Mouse (Mus musculus) midbrain, postnatal 0 days (tissue): ENCODE results near the gene 1700029H14Rik. TPM values are rescaled to one million over a fixed set of nuclear protein-coding genes. Genes with fewer than 3 reads are reported as not detected.

Source experiments
- ATAC-seq: fragments of 200-750 bp; cut with Nextera tagmentation; 2 replicates; pipeline ENCODE4 v1.8.0; 2017; ENCODE audit warnings: moderate number of reproducible peaks, mild to moderate bottlenecking, moderate TSS enrichment, moderate library complexity; ENCODE audit not compliant: low FRiP score
- DNase-seq: peaks from one replicate; pipeline ENCODE4 v3.0.0-alpha.2; 2015; ENCODE audit warnings: low spot score
- H3K27ac ChIP-seq: fragments of 300-500 bp; sonication (generic); 2 replicates; pipeline ENCODE4 v1.5.1; 2014; ENCODE audit warnings: low read depth, mild to moderate bottlenecking, low read length, mixed read lengths
- H3K27me3 ChIP-seq: fragments of 300-500 bp; sonication (generic); 2 replicates; pipeline ENCODE4 v1.6.1; 2014; ENCODE audit warnings: low read length, control low read depth, mixed read lengths; ENCODE audit not compliant: insufficient read depth
- H3K36me3 ChIP-seq: fragments of 300-500 bp; sonication (generic); 2 replicates; pipeline ENCODE4 v1.6.1; 2014; ENCODE audit warnings: low read length, control low read depth, mixed read lengths; ENCODE audit not compliant: insufficient read depth
- H3K4me1 ChIP-seq: fragments of 300-500 bp; sonication (generic); 2 replicates; pipeline ENCODE4 v1.6.1; 2014; ENCODE audit warnings: mild to moderate bottlenecking, control low read depth, antibody characterized with exemption, low read length, mixed read lengths; ENCODE audit not compliant: insufficient read depth
- H3K4me2 ChIP-seq: fragments of 300-500 bp; sonication (generic); 2 replicates; pipeline ENCODE4 v1.6.1; 2014; ENCODE audit warnings: low read depth, mild to moderate bottlenecking, low read length, mixed read lengths; ENCODE audit not compliant: poor library complexity, severe bottlenecking
- H3K4me3 ChIP-seq: fragments of 300-500 bp; sonication (generic); 2 replicates; pipeline ENCODE4 v1.5.1; 2014; ENCODE audit warnings: low read depth, mild to moderate bottlenecking, low read length, moderate library complexity
- H3K9ac ChIP-seq: fragments of 300-500 bp; sonication (generic); replicated peaks from 2 replicates; pipeline ENCODE4 v1.6.1; 2014; ENCODE audit warnings: mild to moderate bottlenecking, low read length, moderate library complexity, mixed read lengths; ENCODE audit not compliant: poor library complexity, severe bottlenecking
- H3K9me3 ChIP-seq: fragments of 300-500 bp; sonication (generic); 2 replicates; pipeline ENCODE4 v1.6.1; 2016; ENCODE audit warnings: low read length, control low read depth
- CTCF ChIP-seq: IDR thresholded peaks from 2 replicates; pipeline ENCODE4 v1.5.1; 2016; ENCODE audit warnings: antibody characterized with exemption, mild to moderate bottlenecking
- WGBS: fragments of 180-500 bp; shearing (Covaris S2); extraction: QIAGEN DNeasy Blood & Tissue Kit; methylation state at CpG from one replicate; pipeline ENCODE4 v1.1.7; 2014; 5-methylcytosine and 5-hydroxymethylcytosine counted together
- polyA plus RNA-seq: library from polyadenylated mRNA; unstranded; fragments of >200 nt; fragmentation: Nextera tagmentation; extraction: Ambion mirVana; gene quantifications from 2 replicates; pipeline ENCODE4 v1.2.1, GENCODE M21; 2015
- total RNA-seq: library from RNA; depleted of rRNA; stranded (reverse); fragments of >200 nt; gene quantifications from 2 replicates; pipeline ENCODE4 v1.2.3, GENCODE M21; 2014

The 1700029H14Rik gene
- total and polyA plus RNA-seq, 2 experiments from 2014 or later, result not detected

DNA sequence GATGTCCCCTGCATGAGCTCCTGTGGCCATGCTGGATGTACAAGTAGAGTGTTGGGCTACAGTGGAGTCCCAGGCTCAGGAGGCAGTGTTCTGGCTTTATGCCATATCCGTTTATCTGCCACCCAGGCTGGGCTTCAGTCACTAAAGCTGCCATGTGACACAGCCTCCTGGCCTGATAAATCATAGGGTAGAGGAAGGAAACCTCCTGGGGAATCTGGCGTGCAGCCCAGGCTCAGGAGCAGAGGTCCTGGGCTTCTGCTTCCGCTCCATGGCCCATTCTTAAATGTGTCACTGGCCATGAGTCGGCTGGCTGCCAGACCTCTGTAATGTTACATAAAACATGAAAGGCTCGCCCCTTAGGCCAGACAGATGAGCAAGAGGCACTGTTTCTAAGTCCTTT is 31.3 kb downstream of the 1700029H14Rik start:
- no peak overlapping the region for H3K27ac ChIP-seq
- DNase-seq (peak; percentile 89), ATAC-seq (peak; percentile 50; the same call in 1 of the 2 replicates)
- no peak overlapping the region for H3K4me2 ChIP-seq
- no peak overlapping the region for H3K4me3 ChIP-seq
- WGBS, result 39% methylated on average over 5 of the region's 5 CpGs
- H3K36me3 ChIP-seq, result no peaks in the 10 kb centered on the region
- TF ChIP-seq CTCF, result no peak
- H3K4me1 ChIP-seq, result peaks cover 5% of the 10 kb centered on the region; the same call in 1 of the 2 replicates
- no peaks in the 10 kb centered on the region for H3K27me3 ChIP-seq
- H3K9me3 ChIP-seq, result no peaks in the 10 kb centered on the region
- no peak overlapping the region for H3K9ac ChIP-seq

DNA sequence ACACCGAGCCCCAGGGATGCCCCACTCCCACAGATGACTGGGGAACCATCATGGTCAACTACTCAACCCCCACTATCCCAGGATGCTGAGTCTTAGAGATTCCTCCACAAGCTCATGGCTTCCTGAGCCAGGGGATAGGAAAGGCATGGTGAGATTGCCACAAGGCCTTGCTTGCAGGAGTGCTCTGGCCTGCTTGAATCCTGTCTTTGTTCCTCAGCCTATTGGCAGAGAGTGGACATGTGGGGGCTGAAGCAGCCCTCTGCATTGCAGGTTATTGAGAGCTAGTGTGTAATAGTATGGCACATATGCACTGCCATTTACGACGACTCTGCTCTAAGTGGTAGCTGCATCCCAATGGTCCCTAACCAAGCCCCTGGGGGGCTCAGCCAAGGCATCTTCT is 31.9 kb downstream of the 1700029H14Rik start:
- Histone ChIP-seq H3K4me2 (no peak overlapping the region), H3K27me3 (no peaks in the 10 kb centered on the region), H3K27ac (0 out of 2 replicates have a peak overlapping the region, but pooled peaks have one; percentile 26), H3K9ac (no peak overlapping the region), H3K4me3 (no peak overlapping the region), H3K4me1 (peaks cover 5% of the 10 kb centered on the region; the same call in 1 of the 2 replicates), H3K36me3 (no peaks in the 10 kb centered on the region), H3K9me3 (no peaks in the 10 kb centered on the region)
- ATAC-seq (no peak), DNase-seq (no peak)
- 85% methylated on average over 3 of the region's 3 CpGs for WGBS
- no peak for TF ChIP-seq CTCF

GRCm38 (mm10) chr8:13529891-13530316 is 32.4 kb downstream of the 1700029H14Rik start:
- DNase-seq, result peak; percentile 93
- Histone ChIP-seq H3K27me3 (no peaks in the 10 kb centered on the region), H3K9me3 (no peaks in the 10 kb centered on the region), H3K4me3 (no peak overlapping the region), H3K9ac (no peak overlapping the region), H3K27ac (0 out of 2 replicates have a peak overlapping the region, but pooled peaks have one; percentile 26), H3K36me3 (no peaks in the 10 kb centered on the region), H3K4me1 (peaks cover 5% of the 10 kb centered on the region; the same call in 1 of the 2 replicates), H3K4me2 (no peak overlapping the region)
- WGBS, result 49% methylated on average over 7 of the region's 7 CpGs
- peak; percentile 80; the same call in 1 of the 2 replicates for ATAC-seq
- TF ChIP-seq CTCF, result no peak

DNA sequence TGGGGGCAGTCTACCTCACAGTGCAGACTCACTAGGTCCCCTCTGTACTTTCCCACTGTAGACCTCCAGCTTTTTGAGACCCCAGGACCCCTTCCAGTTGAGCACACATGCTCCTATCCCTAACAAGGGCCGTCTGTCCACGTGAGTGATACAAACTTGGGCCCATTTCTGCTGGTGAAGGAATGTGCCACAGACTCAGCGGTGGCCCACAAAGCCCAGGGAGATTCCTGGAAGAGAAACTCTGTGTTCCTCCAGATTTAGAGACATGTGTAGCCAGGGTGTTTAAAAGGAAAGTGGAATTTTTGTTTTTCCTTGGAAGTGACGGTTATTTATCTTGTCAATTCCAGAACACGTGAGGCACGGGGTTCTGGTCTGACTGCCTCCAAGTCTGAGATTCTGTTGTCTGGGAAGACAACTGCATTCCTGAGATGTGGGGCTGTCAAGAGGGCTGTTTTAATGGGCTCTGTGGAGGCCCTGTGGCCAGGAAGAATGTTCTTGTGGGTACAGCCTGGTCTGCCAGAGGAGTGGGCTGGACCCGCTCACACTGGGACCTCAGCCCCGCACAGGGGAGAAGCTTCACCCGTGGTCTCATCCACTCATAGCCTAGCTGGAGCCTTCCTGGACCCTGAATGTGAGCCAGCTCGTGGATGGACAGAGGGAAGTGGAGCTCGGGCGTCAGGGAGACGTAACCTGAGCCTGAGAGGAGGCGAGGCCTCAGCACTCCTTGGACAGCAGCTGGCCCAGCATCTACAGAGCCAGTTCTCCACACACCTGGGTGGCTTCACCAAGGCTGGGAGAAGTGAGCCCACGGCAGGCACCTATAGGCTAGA is 33.0 kb downstream of the 1700029H14Rik start:
- DNase-seq (no peak), ATAC-seq (peak; percentile 22; the same call in 1 of the 2 replicates)
- Histone ChIP-seq H3K4me2 (no peak overlapping the region), H3K27me3 (no peaks in the 10 kb centered on the region), H3K36me3 (no peaks in the 10 kb centered on the region), H3K4me3 (no peak overlapping the region), H3K9me3 (no peaks in the 10 kb centered on the region), H3K4me1 (peaks cover 5% of the 10 kb centered on the region; the same call in 1 of the 2 replicates), H3K27ac (no peak overlapping the region), H3K9ac (no peak overlapping the region)
- TF ChIP-seq CTCF, result no peak
- WGBS, result 74% methylated on average over 15 of the region's 15 CpGs

DNA sequence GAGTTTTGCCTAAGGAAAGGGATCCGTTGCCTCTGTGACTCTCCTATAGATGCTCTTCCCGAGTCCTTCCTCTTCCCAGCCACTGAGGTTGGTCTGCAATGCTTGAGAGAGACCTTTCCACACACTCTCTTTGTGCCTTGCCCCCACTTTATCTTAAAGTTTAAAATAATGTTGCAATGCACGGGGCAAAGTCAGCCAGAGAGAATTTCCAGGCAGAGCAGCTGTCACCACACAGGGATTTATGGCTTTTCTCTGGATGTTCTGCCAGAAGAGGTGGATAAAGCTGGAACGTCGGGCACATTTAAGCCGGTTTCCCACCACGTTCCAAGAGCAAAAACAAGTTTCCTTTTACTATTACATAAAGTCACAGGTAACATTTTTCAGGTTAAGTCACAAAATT is 40.9 kb downstream of the 1700029H14Rik start:
- Histone ChIP-seq H3K4me3 (no peak overlapping the region), H3K27ac (no peak overlapping the region), H3K9me3 (no peaks in the 10 kb centered on the region), H3K9ac (no peak overlapping the region), H3K27me3 (no peaks in the 10 kb centered on the region), H3K4me1 (no peaks in the 10 kb centered on the region), H3K36me3 (no peaks in the 10 kb centered on the region), H3K4me2 (no peak overlapping the region)
- no peak for TF ChIP-seq CTCF
- WGBS, result 81% methylated on average over 7 of the region's 7 CpGs
- no peak for DNase-seq
- no peak for ATAC-seq

- no peaks in the 10 kb centered on the region for H3K4me1 ChIP-seq
- no peak overlapping the region for H3K9ac ChIP-seq
- no peaks in the 10 kb centered on the region for H3K27me3 ChIP-seq
- H3K36me3 ChIP-seq, result no peaks in the 10 kb centered on the region
- 72% methylated on average over 6 of the region's 6 CpGs for WGBS
- no peak overlapping the region for H3K4me2 ChIP-seq
- ATAC-seq (no peak), DNase-seq (no peak)
- TF ChIP-seq CTCF, result no peak
- no peak overlapping the region for H3K27ac ChIP-seq
- H3K9me3 ChIP-seq, result no peaks in the 10 kb centered on the region
- no peak overlapping the region for H3K4me3 ChIP-seq
These were observed 41.9 kb downstream of the 1700029H14Rik start for GRCm38 (mm10) chr8:13520349-13520748.
